Mouse (Mus musculus): ENCODE data around the gene Snx21. TPM values are rescaled to one million over a fixed set of nuclear protein-coding genes. Genes with fewer than 3 reads are reported as not detected.

The Snx21 gene
- polyA plus RNA-seq, 1 experiment from 2014 or later: 13.7 TPM

GRCm38 (mm10) chr2:164776130-164776529, 9.5 kb upstream of the Snx21 start:
- no peaks in the 10 kb centered on the region for H3K9me3 ChIP-seq
- no peak overlapping the region for H3K4me3 ChIP-seq
- no peak overlapping the region for H3K27ac ChIP-seq
- peaks cover 11% of the 10 kb centered on the region for H3K27me3 ChIP-seq (ENCODE audit: insufficient read depth, poor library complexity, severe bottlenecking)
- H3K4me1 ChIP-seq (replicated peaks): peaks cover 18% of the 10 kb centered on the region
- H3K36me3 ChIP-seq: peaks cover 27% of the 10 kb centered on the region
- 88% methylated on average over 6 of the region's 6 CpGs for WGBS
- DNase-seq (ENCODE audit: low spot score): no peak

GRCm38 (mm10) chr2:164776801-164777200, 8.8 kb upstream of the Snx21 start:
- no peaks in the 10 kb centered on the region for H3K9me3 ChIP-seq
- peaks cover 20% of the 10 kb centered on the region for H3K36me3 ChIP-seq
- DNase-seq (ENCODE audit: low spot score): no peak
- peaks cover 11% of the 10 kb centered on the region for H3K27me3 ChIP-seq (ENCODE audit: insufficient read depth, poor library complexity, severe bottlenecking)
- H3K4me3 ChIP-seq: no peak overlapping the region
- H3K4me1 ChIP-seq (replicated peaks): peaks cover 11% of the 10 kb centered on the region
- H3K27ac ChIP-seq: no peak overlapping the region
- WGBS: 71% methylated on average over 17 of the region's 17 CpGs

- H3K4me3 ChIP-seq: no peak overlapping the region
- WGBS: 84% methylated on average over 30 of the region's 30 CpGs
- peaks cover 14% of the 10 kb centered on the region for H3K36me3 ChIP-seq
- H3K4me1 ChIP-seq (replicated peaks): peaks cover 5% of the 10 kb centered on the region; the same call in 1 of the 2 replicates
- no peak overlapping the region for H3K27ac ChIP-seq
- H3K9me3 ChIP-seq: no peaks in the 10 kb centered on the region
- peaks cover 11% of the 10 kb centered on the region for H3K27me3 ChIP-seq (ENCODE audit: insufficient read depth, poor library complexity, severe bottlenecking)
- no peak for DNase-seq (ENCODE audit: low spot score)
Measured at GRCm38 (mm10) chr2:164777246-164778014, 8.2 kb upstream of the Snx21 start.

GRCm38 (mm10) chr2:164778015-164778287, 7.7 kb upstream of the Snx21 start:
- Histone ChIP-seq H3K4me1 (replicated peaks) (peaks cover 4% of the 10 kb centered on the region; the same call in 1 of the 2 replicates), H3K36me3 (peaks cover 9% of the 10 kb centered on the region), H3K9me3 (no peaks in the 10 kb centered on the region), H3K27ac (no peak overlapping the region), H3K4me3 (no peak overlapping the region), H3K27me3 (ENCODE audit: insufficient read depth, poor library complexity, severe bottlenecking) (peaks cover 11% of the 10 kb centered on the region)
- DNase-seq (ENCODE audit: low spot score): no peak
- 94% methylated on average over 11 of the region's 11 CpGs for WGBS

GRCm38 (mm10) chr2:164778809-164779208, 6.8 kb upstream of the Snx21 start:
- WGBS: 85% methylated on average over 7 of the region's 7 CpGs
- Histone ChIP-seq H3K4me1 (replicated peaks) (no peaks in the 10 kb centered on the region; the same call in 1 of the 2 replicates), H3K36me3 (peaks cover under 1% of the 10 kb centered on the region; the same call in 1 of the 2 replicates), H3K27me3 (ENCODE audit: insufficient read depth, poor library complexity, severe bottlenecking) (peaks cover 11% of the 10 kb centered on the region), H3K27ac (no peak overlapping the region), H3K9me3 (no peaks in the 10 kb centered on the region), H3K4me3 (no peak overlapping the region)
- DNase-seq (ENCODE audit: low spot score): no peak

- no peak for DNase-seq (ENCODE audit: low spot score)
- H3K9me3 ChIP-seq: no peaks in the 10 kb centered on the region
- no peak within 1 kb of the TSS for H3K27ac ChIP-seq
- H3K36me3 ChIP-seq: no peaks in the 10 kb centered on the region
- 71% methylated on average over 8 of the region's 8 CpGs for WGBS
- H3K27me3 ChIP-seq (ENCODE audit: insufficient read depth, poor library complexity, severe bottlenecking): peaks cover 11% of the 10 kb centered on the region
- H3K4me1 ChIP-seq (replicated peaks): no peaks in the 10 kb centered on the region; the same call in 1 of the 2 replicates
- no peak within 1 kb of the TSS for H3K4me3 ChIP-seq
Measured at GRCm38 (mm10) chr2:164779481-164780086, 6.0 kb upstream of the Snx21 start, which contains the start of gene Tnnc2. Tnnc2 (minus strand) TSS chr2:164779967.

- H3K27me3 ChIP-seq (ENCODE audit: insufficient read depth, poor library complexity, severe bottlenecking): peaks cover 8% of the 10 kb centered on the region
- peaks cover 22% of the 10 kb centered on the region for H3K4me1 ChIP-seq (replicated peaks)
- no peak overlapping the region for H3K27ac ChIP-seq
- H3K9me3 ChIP-seq: no peaks in the 10 kb centered on the region
- H3K36me3 ChIP-seq: no peaks in the 10 kb centered on the region
- no peak for DNase-seq (ENCODE audit: low spot score)
- 69% methylated on average over 4 of the region's 4 CpGs for WGBS
- H3K4me3 ChIP-seq: no peak overlapping the region
Measured at GRCm38 (mm10) chr2:164781876-164782275, 3.7 kb upstream of the Snx21 start.

GRCm38 (mm10) chr2:164783926-164784581, 1.6 kb upstream of the Snx21 start:
- Histone ChIP-seq H3K4me1 (replicated peaks) (peaks cover 35% of the 10 kb centered on the region), H3K27ac (no peak overlapping the region), H3K27me3 (ENCODE audit: insufficient read depth, poor library complexity, severe bottlenecking) (peaks cover 7% of the 10 kb centered on the region; the same call in 1 of the 2 replicates), H3K4me3 (no peak overlapping the region), H3K9me3 (no peaks in the 10 kb centered on the region), H3K36me3 (peaks cover 8% of the 10 kb centered on the region)
- WGBS: 77% methylated on average over 7 of the region's 7 CpGs
- no peak for DNase-seq (ENCODE audit: low spot score)

- Histone ChIP-seq H3K36me3 (peaks cover 13% of the 10 kb centered on the region), H3K9me3 (no peaks in the 10 kb centered on the region), H3K27ac (peak overlapping the region; percentile 89; the same call in 1 of the 2 replicates), H3K27me3 (ENCODE audit: insufficient read depth, poor library complexity, severe bottlenecking) (peaks cover 7% of the 10 kb centered on the region; the same call in 1 of the 2 replicates), H3K4me3 (peak overlapping the region; percentile 79), H3K4me1 (replicated peaks) (peaks cover 35% of the 10 kb centered on the region)
- no peak for DNase-seq (ENCODE audit: low spot score)
- 26% methylated on average over 7 of the region's 7 CpGs for WGBS
Measured at GRCm38 (mm10) chr2:164784869-164785420, 678 bp upstream of the Snx21 start.

- Histone ChIP-seq H3K36me3 (peaks cover 28% of the 10 kb centered on the region), H3K9me3 (no peaks in the 10 kb centered on the region), H3K4me1 (replicated peaks) (peaks cover 35% of the 10 kb centered on the region), H3K27me3 (ENCODE audit: insufficient read depth, poor library complexity, severe bottlenecking) (peaks cover 7% of the 10 kb centered on the region; the same call in 1 of the 2 replicates), H3K4me3 (peak overlapping the region; percentile 79), H3K27ac (peak overlapping the region; percentile 89)
- WGBS: 8% methylated on average over 15 of the region's 15 CpGs
- no peak for DNase-seq (ENCODE audit: low spot score)
Measured at GRCm38 (mm10) chr2:164786388-164786885, 814 bp downstream of the Snx21 start.

- H3K4me3 ChIP-seq: peak overlapping the region; percentile 79
- DNase-seq (ENCODE audit: low spot score): no peak
- 86% methylated on average over 3 of the region's 3 CpGs for WGBS
Measured at GRCm38 (mm10) chr2:164787032-164787431, 1.4 kb downstream of the Snx21 start.

GRCm38 (mm10) chr2:164787779-164788178, 2.2 kb downstream of the Snx21 start:
- no peak overlapping the region for H3K4me3 ChIP-seq
- peaks cover 41% of the 10 kb centered on the region for H3K36me3 ChIP-seq
- WGBS: 86% methylated on average over 10 of the region's 10 CpGs
- H3K27me3 ChIP-seq (ENCODE audit: insufficient read depth, poor library complexity, severe bottlenecking): peaks cover 7% of the 10 kb centered on the region; the same call in 1 of the 2 replicates
- H3K9me3 ChIP-seq: no peaks in the 10 kb centered on the region
- H3K27ac ChIP-seq: no peak overlapping the region
- no peak for DNase-seq (ENCODE audit: low spot score)
- H3K4me1 ChIP-seq (replicated peaks): peaks cover 35% of the 10 kb centered on the region

More at GRCm38 (mm10) chr2:164787032-164787431, 1.4 kb downstream of the Snx21 start:
- peaks cover 35% of the 10 kb centered on the region for H3K4me1 ChIP-seq (replicated peaks)
- peaks cover 34% of the 10 kb centered on the region for H3K36me3 ChIP-seq
- no peak overlapping the region for H3K27ac ChIP-seq
- H3K9me3 ChIP-seq: no peaks in the 10 kb centered on the region
- peaks cover 7% of the 10 kb centered on the region; the same call in 1 of the 2 replicates for H3K27me3 ChIP-seq (ENCODE audit: insufficient read depth, poor library complexity, severe bottlenecking)

Measured in hindbrain, embryonic 10.5 days (tissue).